Mouse (Mus musculus): ENCODE results near the gene D5Ertd579e.

GRCm38 (mm10) chr5:36728403-36729085, 32.7 kb upstream of the D5Ertd579e start:
- TF ChIP-seq CTCF (IDR thresholded peaks at IDR 0.05; ENCODE audit: borderline replicate concordance, insufficient read depth, low read length) (no peak), POLR2A (IDR thresholded peaks at IDR 0.05; ENCODE audit: low read depth, low read length) (no peak)
